Mouse (Mus musculus) MEL (cell line): ENCODE measurements at regions not wholly inside any gene's neighbourhood (a gene's known extent, or its start where the extent isn't known, plus 50 kb on each side); places are given as distances from the start of the nearest gene placed in this dataset.
A peak's percentile ranks its signal among the peaks of the same experiment; 100 is the strongest.

Experiments
- DNase-seq: peaks from one replicate; pipeline ENCODE4 v3.0.0; 2011; ENCODE audit warnings: low read depth, low spot score
- H3K27ac ChIP-seq: 2 replicates; pipeline ENCODE4 v1.5.1; 2012; ENCODE audit warnings: low read depth, mild to moderate bottlenecking, control low read depth, low read length, moderate library complexity; ENCODE audit not compliant: control insufficient read depth
- H3K27me3 ChIP-seq, 2 experiments: fragments of 150-350 bp in 1 of 2; sonication (generic) in 1 of 2; 2 replicates each; pipeline ENCODE4 v1.6.1; 2012; ENCODE audit warnings: low read length in 2 of 2, mild to moderate bottlenecking in 2 of 2, improper control_type of control experiment in 1 of 2, moderate library complexity in 1 of 2; ENCODE audit not compliant: insufficient read depth in 2 of 2, control insufficient read depth in 1 of 2
- H3K36me3 ChIP-seq, 2 experiments: 2 replicates each; pipeline ENCODE4 v1.6.1; 2012 to 2014; ENCODE audit warnings: low read length in 2 of 2, improper control_type of control experiment in 1 of 2, inconsistent platforms in 1 of 2, mild to moderate bottlenecking in 1 of 2; ENCODE audit not compliant: insufficient read depth in 2 of 2, control insufficient read depth in 1 of 2
- H3K4me1 ChIP-seq, 2 experiments: fragments of 150-350 bp in 1 of 2; sonication (generic) in 1 of 2; 2 replicates each; pipeline ENCODE4 v1.6.1; 2012; ENCODE audit warnings: low read length in 2 of 2, improper control_type of control experiment in 1 of 2, mild to moderate bottlenecking in 1 of 2; ENCODE audit not compliant: insufficient read depth in 2 of 2, control insufficient read depth in 1 of 2
- H3K4me3 ChIP-seq, 2 experiments: fragments of 150-350 bp in 1 of 2; sonication (generic) in 1 of 2; 2 replicates each; pipeline ENCODE4 v1.5.1; 2012; ENCODE audit warnings: low read depth in 2 of 2, low read length in 2 of 2, mild to moderate bottlenecking in 2 of 2, moderate library complexity in 2 of 2, control low read depth in 1 of 2, improper control_type of control experiment in 1 of 2; ENCODE audit not compliant: control insufficient read depth in 1 of 2, insufficient read depth in 1 of 2
- H3K79me2 ChIP-seq: 2 replicates; pipeline ENCODE4 v1.6.1; 2012; ENCODE audit warnings: mild to moderate bottlenecking, low read length, moderate library complexity; ENCODE audit not compliant: control insufficient read depth, poor library complexity, insufficient read depth
- H3K9ac ChIP-seq: 2 replicates; pipeline ENCODE4 v1.6.1; 2012; ENCODE audit warnings: low read depth, mild to moderate bottlenecking, control low read depth, low read length, moderate library complexity; ENCODE audit not compliant: control insufficient read depth, poor library complexity, severe bottlenecking
- H3K9me3 ChIP-seq: fragments of 150-350 bp; sonication (generic); replicated peaks from 2 replicates; pipeline ENCODE4 v1.6.1; 2012; ENCODE audit warnings: mild to moderate bottlenecking, low read length, improper control_type of control experiment, moderate library complexity; ENCODE audit not compliant: insufficient read depth
- BHLHE40 ChIP-seq: IDR thresholded peaks from 2 replicates; pipeline ENCODE4 v1.6.1; 2012; ENCODE audit warnings: low read depth, mild to moderate bottlenecking, inconsistent platforms, low read length, improper control_type of control experiment, borderline replicate concordance
- CHD1 ChIP-seq: IDR thresholded peaks from 2 replicates; pipeline ENCODE4 v1.6.1; 2012; ENCODE audit warnings: low read depth, mild to moderate bottlenecking, inconsistent platforms, low read length, improper control_type of control experiment
- CHD2 ChIP-seq: IDR thresholded peaks from 2 replicates; pipeline ENCODE4 v1.6.1; 2011; ENCODE audit warnings: low read length, improper control_type of control experiment
- CTCF ChIP-seq, 3 experiments: IDR thresholded peaks in 2 of 3; conservative IDR thresholded peaks in 1 of 3; 2 replicates each; pipeline ENCODE4 v1.5.1; 2011 to 2012; ENCODE audit warnings: low read length in 3 of 3, low read depth in 2 of 3, mild to moderate bottlenecking in 2 of 3, improper control_type of control experiment in 1 of 3, inconsistent platforms in 1 of 3, mixed read lengths in 1 of 3, moderate library complexity in 1 of 3; ENCODE audit not compliant: control insufficient read depth in 1 of 3, insufficient read depth in 1 of 3, poor library complexity in 1 of 3, severe bottlenecking in 1 of 3
- E2F4 ChIP-seq: IDR thresholded peaks from 2 replicates; pipeline ENCODE4 v1.6.1; 2011; ENCODE audit warnings: low read depth, low read length, improper control_type of control experiment, borderline replicate concordance
- ELF1 ChIP-seq: IDR thresholded peaks from 2 replicates; pipeline ENCODE4 v1.6.1; 2014; ENCODE audit warnings: low read depth, mild to moderate bottlenecking, inconsistent platforms, low read length, improper control_type of control experiment, moderate library complexity
- EP300 ChIP-seq, 2 experiments: IDR thresholded peaks; 2 replicates each; pipeline ENCODE4 v1.6.1; 2011; ENCODE audit warnings: improper control_type of control experiment in 2 of 2, low read length in 2 of 2, low read depth in 1 of 2, mild to moderate bottlenecking in 1 of 2
- ETS1 ChIP-seq: IDR thresholded peaks from 2 replicates; pipeline ENCODE4 v1.6.1; 2012; ENCODE audit warnings: low read depth, mild to moderate bottlenecking, inconsistent platforms, low read length, improper control_type of control experiment, moderate library complexity
- GABPA ChIP-seq: IDR thresholded peaks from 2 replicates; pipeline ENCODE4 v1.6.1; 2012; ENCODE audit warnings: low read depth, mild to moderate bottlenecking, inconsistent platforms, low read length, improper control_type of control experiment, moderate library complexity
- GATA1 ChIP-seq: IDR thresholded peaks from 2 replicates; pipeline ENCODE4 v1.6.1; 2011; ENCODE audit warnings: low read depth, low read length, improper control_type of control experiment
- JUND ChIP-seq: IDR thresholded peaks from 2 replicates; pipeline ENCODE4 v1.6.1; 2011; ENCODE audit warnings: low read depth, mild to moderate bottlenecking, improper control_type of control experiment, low read length
- KAT2A ChIP-seq: conservative IDR thresholded peaks from 2 replicates; pipeline ENCODE4 v1.6.1; 2012; ENCODE audit warnings: low read depth, low read length, improper control_type of control experiment, inconsistent platforms
- MAFK ChIP-seq: IDR thresholded peaks from 2 replicates; pipeline ENCODE4 v1.6.1; 2011; ENCODE audit warnings: low read depth, mild to moderate bottlenecking, low read length, improper control_type of control experiment, borderline replicate concordance
- MAX ChIP-seq: IDR thresholded peaks from 2 replicates; pipeline ENCODE4 v1.6.1; 2011; ENCODE audit warnings: low read length, improper control_type of control experiment
- MAZ ChIP-seq: IDR thresholded peaks from 2 replicates; pipeline ENCODE4 v1.6.1; 2012; ENCODE audit warnings: low read depth, mild to moderate bottlenecking, inconsistent platforms, low read length, improper control_type of control experiment
- MEF2A ChIP-seq: IDR thresholded peaks from 2 replicates; pipeline ENCODE4 v1.6.1; 2014; ENCODE audit warnings: low read depth, mild to moderate bottlenecking, inconsistent platforms, low read length, improper control_type of control experiment; ENCODE audit not compliant: poor library complexity, insufficient replicate concordance, severe bottlenecking; ENCODE audit errors: extremely low read depth
- MXI1 ChIP-seq: IDR thresholded peaks from 2 replicates; pipeline ENCODE4 v1.6.1; 2011; ENCODE audit warnings: mild to moderate bottlenecking, low read depth, low read length, improper control_type of control experiment
- MYB ChIP-seq: IDR thresholded peaks from 2 replicates; pipeline ENCODE4 v1.6.1; 2011; ENCODE audit warnings: mild to moderate bottlenecking, low read depth, low read length, improper control_type of control experiment
- MYC ChIP-seq: IDR thresholded peaks from 2 replicates; pipeline ENCODE4 v1.6.1; 2011; ENCODE audit warnings: low read depth, mild to moderate bottlenecking, low read length, improper control_type of control experiment, moderate library complexity
- NELFE ChIP-seq: IDR thresholded peaks from 2 replicates; pipeline ENCODE4 v1.6.1; 2011; ENCODE audit warnings: low read depth, low read length, improper control_type of control experiment
- NRF1 ChIP-seq: IDR thresholded peaks from 2 replicates; pipeline ENCODE4 v1.6.1; 2014; ENCODE audit warnings: low read depth, mild to moderate bottlenecking, inconsistent platforms, low read length, improper control_type of control experiment, moderate library complexity; ENCODE audit not compliant: poor library complexity, insufficient read depth, severe bottlenecking
- POLR2A ChIP-seq, 2 experiments: IDR thresholded peaks; 2 replicates each; pipeline ENCODE4 v1.6.1; 2011 to 2012; ENCODE audit warnings: low read length in 2 of 2, mild to moderate bottlenecking in 2 of 2, control low read depth in 1 of 2, improper control_type of control experiment in 1 of 2, low read depth in 1 of 2, moderate library complexity in 1 of 2; ENCODE audit not compliant: control insufficient read depth in 1 of 2, insufficient read depth in 1 of 2, poor library complexity in 1 of 2
- POLR2AphosphoS2 ChIP-seq: IDR thresholded peaks from 2 replicates; pipeline ENCODE4 v1.6.1; 2011; ENCODE audit warnings: low read length, improper control_type of control experiment
- POLR2AphosphoS5 ChIP-seq: IDR thresholded peaks from 2 replicates; pipeline ENCODE4 v1.6.1; 2012; ENCODE audit warnings: low read depth, borderline replicate concordance, mild to moderate bottlenecking, inconsistent platforms, low read length, moderate library complexity, mixed read lengths
- RAD21 ChIP-seq: IDR thresholded peaks from 2 replicates; pipeline ENCODE4 v1.6.1; 2011; ENCODE audit warnings: mild to moderate bottlenecking, low read depth, low read length, improper control_type of control experiment
- RCOR1 ChIP-seq: IDR thresholded peaks from 2 replicates; pipeline ENCODE4 v1.6.1; 2012; ENCODE audit warnings: low read depth, mild to moderate bottlenecking, inconsistent platforms, low read length, improper control_type of control experiment
- SIN3A ChIP-seq: IDR thresholded peaks from 2 replicates; pipeline ENCODE4 v1.6.1; 2012; ENCODE audit warnings: low read length, improper control_type of control experiment, inconsistent platforms
- SMC3 ChIP-seq: IDR thresholded peaks from 2 replicates; pipeline ENCODE4 v1.6.1; 2011; ENCODE audit warnings: low read depth, low read length, improper control_type of control experiment
- TAL1 ChIP-seq: IDR thresholded peaks from 2 replicates; pipeline ENCODE4 v1.6.1; 2012; ENCODE audit warnings: mild to moderate bottlenecking, inconsistent platforms, low read length, moderate library complexity, mixed read lengths
- TBP ChIP-seq: IDR thresholded peaks from 2 replicates; pipeline ENCODE4 v1.8.0; 2011; ENCODE audit warnings: low read depth, low read length, improper control_type of control experiment
- TCF12 ChIP-seq: IDR thresholded peaks from 2 replicates; pipeline ENCODE4 v1.6.1; 2014; ENCODE audit warnings: low read depth, mild to moderate bottlenecking, inconsistent platforms, low read length, improper control_type of control experiment, moderate library complexity
- UBTF ChIP-seq: IDR thresholded peaks from 2 replicates; pipeline ENCODE4 v1.6.1; 2012; ENCODE audit warnings: low read depth, mild to moderate bottlenecking, inconsistent platforms, low read length, improper control_type of control experiment, moderate library complexity, borderline replicate concordance; ENCODE audit not compliant: insufficient read depth
- USF1 ChIP-seq: IDR thresholded peaks from 2 replicates; pipeline ENCODE4 v1.6.1; 2014; ENCODE audit warnings: low read depth, mild to moderate bottlenecking, inconsistent platforms, low read length, improper control_type of control experiment, moderate library complexity
- USF2 ChIP-seq, 2 experiments: IDR thresholded peaks; 2 replicates each; pipeline ENCODE4 v1.6.1; 2011 to 2012; ENCODE audit warnings: improper control_type of control experiment in 2 of 2, low read length in 2 of 2, borderline replicate concordance in 1 of 2, inconsistent platforms in 1 of 2, low read depth in 1 of 2, mild to moderate bottlenecking in 1 of 2; ENCODE audit not compliant: insufficient read depth in 1 of 2
- ZC3H11A ChIP-seq: IDR thresholded peaks from 2 replicates; pipeline ENCODE4 v1.6.1; 2012; ENCODE audit warnings: low read depth, mild to moderate bottlenecking, inconsistent platforms, low read length, improper control_type of control experiment
- ZKSCAN1 ChIP-seq: IDR thresholded peaks from 2 replicates; pipeline ENCODE4 v1.6.1; 2012; ENCODE audit warnings: low read depth, mild to moderate bottlenecking, inconsistent platforms, low read length, improper control_type of control experiment, moderate library complexity
- ZMIZ1 ChIP-seq: IDR thresholded peaks from 2 replicates; pipeline ENCODE4 v1.6.1; 2012; ENCODE audit warnings: low read depth, mild to moderate bottlenecking, inconsistent platforms, low read length, improper control_type of control experiment, moderate library complexity
- ZNF384 ChIP-seq: IDR thresholded peaks from 2 replicates; pipeline ENCODE4 v1.6.1; 2012; ENCODE audit warnings: low read depth, mild to moderate bottlenecking, inconsistent platforms, low read length, improper control_type of control experiment

GRCm38 (mm10) chr16:20810322-20810721 lies 76.0 kb upstream of the Thpo start:
- Histone ChIP-seq H3K4me3 (peak overlapping the region; percentile 31 to 34), H3K9ac (peak overlapping the region; percentile 8; the same call in 1 of the 2 replicates), H3K79me2 (no peaks in the 10 kb centered on the region), H3K4me1 (peaks cover 7 to 41% of the 10 kb centered on the region in 2 experiments), H3K27me3 (no peaks in the 10 kb centered on the region), H3K36me3 (peaks cover 0 to 27% of the 10 kb centered on the region in 2 experiments; a peak in 2 of 4 replicates), H3K27ac (peak overlapping the region; percentile 63), H3K9me3 (no peaks in the 10 kb centered on the region)
- peak; percentile 80 for DNase-seq
- no peak for TF ChIP-seq ZNF384
- TF ChIP-seq MYC: peak; percentile 60; the same call in 1 of the 2 replicates
- no peak for TF ChIP-seq CHD1
- no peak for TF ChIP-seq GABPA
- TF ChIP-seq UBTF: no peak
- TF ChIP-seq POLR2AphosphoS5: no peak
- TF ChIP-seq ZMIZ1: no peak
- TF ChIP-seq NRF1: no peak
- no peak for TF ChIP-seq MAFK
- TF ChIP-seq POLR2A (IDR thresholded peaks at IDR 0.05; ENCODE audit: control insufficient read depth in 1 of 2, insufficient read depth in 1 of 2, low read depth in 1 of 2, low read length in 2 of 2, poor library complexity in 1 of 2): no peak
- no peak for TF ChIP-seq MEF2A
- no peak for TF ChIP-seq MYB
- no peak for TF ChIP-seq ZC3H11A
- no peak for TF ChIP-seq NELFE
- peak; percentile 88 for TF ChIP-seq ETS1
- no peak for TF ChIP-seq CHD2
- peak; percentile 67 for TF ChIP-seq SIN3A
- no peak for TF ChIP-seq TBP
- TF ChIP-seq BHLHE40: no peak
- TF ChIP-seq RCOR1: peak; percentile 53; the same call in 1 of the 2 replicates
- TF ChIP-seq USF2 (IDR thresholded peaks at IDR 0.05; ENCODE audit: borderline replicate concordance in 1 of 2, insufficient read depth in 1 of 2, low read depth in 1 of 2, low read length in 2 of 2): no peak
- peak; percentile 86 to 90 for TF ChIP-seq EP300 (IDR thresholded peaks at IDR 0.05; ENCODE audit: low read depth in 1 of 2, low read length in 2 of 2)
- peak; percentile 76 for TF ChIP-seq TCF12
- peak; percentile 26 for TF ChIP-seq TAL1
- no peak for TF ChIP-seq USF1
- TF ChIP-seq RAD21: no peak
- peak; percentile 96 for TF ChIP-seq GATA1
- TF ChIP-seq JUND: 0 out of 2 replicates have a peak, but pooled peaks have one; percentile 29
- no peak for TF ChIP-seq KAT2A
- TF ChIP-seq ELF1: peak; percentile 71
- TF ChIP-seq SMC3: no peak
- no peak for TF ChIP-seq MAX
- TF ChIP-seq ZKSCAN1: no peak
- no peak for TF ChIP-seq E2F4
- TF ChIP-seq CTCF (IDR thresholded peaks at IDR 0.05 in 2 of 3, conservative IDR thresholded peaks at IDR 0.05 in 1 of 3; ENCODE audit: control insufficient read depth in 1 of 3, insufficient read depth in 1 of 3, low read depth in 2 of 3, low read length in 3 of 3, poor library complexity in 1 of 3, severe bottlenecking in 1 of 3): no peak
- TF ChIP-seq POLR2AphosphoS2: no peak
- no peak for TF ChIP-seq MAZ
- no peak; the same call in 1 of the 2 replicates for TF ChIP-seq MXI1
